Mouse (Mus musculus) gastrocnemius, postnatal 25 days (tissue): ENCODE results near the gene Gm28043. TPM values are rescaled to one million over a fixed set of nuclear protein-coding genes. Genes with fewer than 3 reads are reported as not detected.
A peak's percentile ranks its signal among the peaks of the same experiment; 100 is the strongest.

Experiments
- DNase-seq: peaks from one replicate; pipeline ENCODE4 v3.0.0; 2022
- total RNA-seq, 2 experiments: library from RNA; stranded (reverse); gene quantifications; 1 replicate in 1 of 2; 2 replicates in 1 of 2; pipeline ENCODE4 v1.2.3; 2021

Gene Gm28043
- total RNA-seq, 2 experiments from 2014 or later, result 0.67 to 1.0 TPM

- DNase-seq, result peak; percentile 80
Measured at GRCm38 (mm10) chr17:29627285-29627684, 12.6 kb downstream of the Gm28043 start.

- DNase-seq, result peak; percentile 26
Measured at GRCm38 (mm10) chr17:29628946-29629345, 14.3 kb downstream of the Gm28043 start.

- DNase-seq, result no peak
Measured at GRCm38 (mm10) chr17:29629620-29630019, 14.9 kb downstream of the Gm28043 start.

GRCm38 (mm10) chr17:29632312-29632711, 17.6 kb downstream of the Gm28043 start:
- DNase-seq, result no peak

GRCm38 (mm10) chr17:29635492-29635891, 20.8 kb downstream of the Gm28043 start:
- DNase-seq, result no peak

- DNase-seq, result no peak
Measured at GRCm38 (mm10) chr17:29636118-29636517, 21.4 kb downstream of the Gm28043 start.

GRCm38 (mm10) chr17:29637377-29637776, 22.7 kb downstream of the Gm28043 start:
- DNase-seq, result no peak

GRCm38 (mm10) chr17:29637895-29638294, 23.2 kb downstream of the Gm28043 start:
- DNase-seq, result no peak

GRCm38 (mm10) chr17:29640971-29641370, 26.3 kb downstream of the Gm28043 start:
- no peak for DNase-seq

- no peak for DNase-seq
Measured at GRCm38 (mm10) chr17:29642219-29642618, 27.5 kb downstream of the Gm28043 start.

- no peak for DNase-seq
Measured at GRCm38 (mm10) chr17:29658249-29658648, 43.6 kb downstream of the Gm28043 start.

GRCm38 (mm10) chr17:29660076-29660761, 45.5 kb downstream of the Gm28043 start, which contains the start of gene Cmtr1:
Cmtr1 (plus strand) TSS chr17:29660595.
- DNase-seq, result peak; percentile 95

- DNase-seq, result no peak
Measured at GRCm38 (mm10) chr17:29660762-29661391, 46.2 kb downstream of the Gm28043 start.

GRCm38 (mm10) chr17:29662145-29662544, 47.5 kb downstream of the Gm28043 start:
- DNase-seq, result no peak

- DNase-seq, result no peak
Measured at GRCm38 (mm10) chr17:29668051-29668986, 53.6 kb downstream of the Gm28043 start.

GRCm38 (mm10) chr17:29669030-29669429, 54.4 kb downstream of the Gm28043 start:
- no peak for DNase-seq

GRCm38 (mm10) chr17:29669936-29670335, 55.3 kb downstream of the Gm28043 start:
- no peak for DNase-seq

- DNase-seq, result no peak
Measured at GRCm38 (mm10) chr17:29671021-29671420, 56.3 kb downstream of the Gm28043 start.

- DNase-seq, result no peak
Measured at GRCm38 (mm10) chr17:29673325-29673724, 58.6 kb downstream of the Gm28043 start.

- DNase-seq, result no peak
Measured at GRCm38 (mm10) chr17:29678526-29678925, 63.9 kb downstream of the Gm28043 start.

- DNase-seq, result no peak
Measured at GRCm38 (mm10) chr17:29679038-29679767, 64.5 kb downstream of the Gm28043 start.

- no peak for DNase-seq
Measured at GRCm38 (mm10) chr17:29680174-29680573, 65.5 kb downstream of the Gm28043 start.
